Mouse (Mus musculus): ENCODE results near the gene Idh3g. TPM values are rescaled to one million over a fixed set of nuclear protein-coding genes. Genes with fewer than 3 reads are reported as not detected.
"Not testable (repeated sequence)": the region's sequence is repeated elsewhere in the genome, so short reads cannot be mapped to it uniquely, and the experiment has no call there.

Gene Idh3g
- polyA plus RNA-seq, 1 experiment from 2014 or later, result 191 TPM

- DNase-seq (ENCODE audit: low spot score), result no peak
Observed at GRCm38 (mm10) chrX:73758611-73759290, 27.9 kb downstream of the Idh3g start.

- DNase-seq (ENCODE audit: low spot score), result no peak
Observed at GRCm38 (mm10) chrX:73756334-73757140, 30.2 kb downstream of the Idh3g start, which contains the start of gene Plxnb3. Gene Plxnb3, plus strand, starts transcription at chrX:73757090.

- DNase-seq (ENCODE audit: low spot score), result no peak
Observed at GRCm38 (mm10) chrX:73748977-73749376, 37.7 kb downstream of the Idh3g start.

- no peak for DNase-seq (ENCODE audit: low spot score)
Observed at GRCm38 (mm10) chrX:73744774-73745481, 41.8 kb downstream of the Idh3g start.

- DNase-seq (ENCODE audit: low spot score), result not testable (repeated sequence)
Observed at GRCm38 (mm10) chrX:73739841-73740240, 46.9 kb downstream of the Idh3g start.

GRCm38 (mm10) chrX:73739151-73739550, 47.5 kb downstream of the Idh3g start:
- no peak for DNase-seq (ENCODE audit: low spot score)

GRCm38 (mm10) chrX:73738155-73738554, 48.5 kb downstream of the Idh3g start:
- DNase-seq (ENCODE audit: low spot score), result no peak

GRCm38 (mm10) chrX:73730908-73731307, 55.8 kb downstream of the Idh3g start:
- DNase-seq (ENCODE audit: low spot score), result no peak

Other genes with a start within 250 kb of the Idh3g start
- 0.35 and 0.46 TPM in 2 replicates for gene Dusp9, start 147.5 kb downstream of the Idh3g start, polyA plus RNA-seq (2015; fragmentation: Nextera tagmentation; extraction: Ambion mirVana)
- 5.4 and 6.4 TPM in 2 replicates for gene Pnck, start 126.8 kb downstream of the Idh3g start, polyA plus RNA-seq (2015; fragmentation: Nextera tagmentation; extraction: Ambion mirVana)
- 5.1 TPM in 2 replicates for gene Slc6a8, start 113.7 kb downstream of the Idh3g start, polyA plus RNA-seq (2015; fragmentation: Nextera tagmentation; extraction: Ambion mirVana)
- gene Bcap31, start 70.7 kb downstream of the Idh3g start, polyA plus RNA-seq (2015; fragmentation: Nextera tagmentation; extraction: Ambion mirVana), result 292 and 314 TPM in 2 replicates
- 29.4 and 34.3 TPM in 2 replicates for gene Abcd1, start 70.3 kb downstream of the Idh3g start, polyA plus RNA-seq (2015; fragmentation: Nextera tagmentation; extraction: Ambion mirVana)
- 0.09 and 0.10 TPM in 2 replicates for gene Plxnb3, start 29.8 kb downstream of the Idh3g start, polyA plus RNA-seq (2015; fragmentation: Nextera tagmentation; extraction: Ambion mirVana)
- 1.1 and 1.4 TPM in 2 replicates for gene Srpk3, start 12.5 kb downstream of the Idh3g start, polyA plus RNA-seq (2015; fragmentation: Nextera tagmentation; extraction: Ambion mirVana)
- 235 and 241 TPM in 2 replicates for gene Ssr4, start 131 bp upstream of the Idh3g start, polyA plus RNA-seq (2015; fragmentation: Nextera tagmentation; extraction: Ambion mirVana)
- gene Pdzd4, start 38.1 kb upstream of the Idh3g start, polyA plus RNA-seq (2015; fragmentation: Nextera tagmentation; extraction: Ambion mirVana), result 0.17 and 0.26 TPM in 2 replicates
- gene Avpr2, start 105.2 kb upstream of the Idh3g start, polyA plus RNA-seq (2015; fragmentation: Nextera tagmentation; extraction: Ambion mirVana), result 1.2 and 2.1 TPM in 2 replicates
- 0.29 and 0.31 TPM in 2 replicates for gene L1cam, start 109.2 kb upstream of the Idh3g start, polyA plus RNA-seq (2015; fragmentation: Nextera tagmentation; extraction: Ambion mirVana)
- 71.5 and 74.1 TPM in 2 replicates for gene Arhgap4, start 135.0 kb upstream of the Idh3g start, polyA plus RNA-seq (2015; fragmentation: Nextera tagmentation; extraction: Ambion mirVana)
- 212 and 213 TPM in 2 replicates for gene Naa10, start 135.0 kb upstream of the Idh3g start, polyA plus RNA-seq (2015; fragmentation: Nextera tagmentation; extraction: Ambion mirVana)
- gene Renbp, start 144.0 kb upstream of the Idh3g start, polyA plus RNA-seq (2015; fragmentation: Nextera tagmentation; extraction: Ambion mirVana), result 43.5 and 43.7 TPM in 2 replicates
- gene Hcfc1, start 179.5 kb upstream of the Idh3g start, polyA plus RNA-seq (2015; fragmentation: Nextera tagmentation; extraction: Ambion mirVana), result 47.2 and 55.7 TPM in 2 replicates
- 33.4 and 36.2 TPM in 2 replicates for gene Irak1, start 237.0 kb upstream of the Idh3g start, polyA plus RNA-seq (2015; fragmentation: Nextera tagmentation; extraction: Ambion mirVana)